ENCODE assay signal across 8 mouse cellular contexts in the genomic region with DNA sequence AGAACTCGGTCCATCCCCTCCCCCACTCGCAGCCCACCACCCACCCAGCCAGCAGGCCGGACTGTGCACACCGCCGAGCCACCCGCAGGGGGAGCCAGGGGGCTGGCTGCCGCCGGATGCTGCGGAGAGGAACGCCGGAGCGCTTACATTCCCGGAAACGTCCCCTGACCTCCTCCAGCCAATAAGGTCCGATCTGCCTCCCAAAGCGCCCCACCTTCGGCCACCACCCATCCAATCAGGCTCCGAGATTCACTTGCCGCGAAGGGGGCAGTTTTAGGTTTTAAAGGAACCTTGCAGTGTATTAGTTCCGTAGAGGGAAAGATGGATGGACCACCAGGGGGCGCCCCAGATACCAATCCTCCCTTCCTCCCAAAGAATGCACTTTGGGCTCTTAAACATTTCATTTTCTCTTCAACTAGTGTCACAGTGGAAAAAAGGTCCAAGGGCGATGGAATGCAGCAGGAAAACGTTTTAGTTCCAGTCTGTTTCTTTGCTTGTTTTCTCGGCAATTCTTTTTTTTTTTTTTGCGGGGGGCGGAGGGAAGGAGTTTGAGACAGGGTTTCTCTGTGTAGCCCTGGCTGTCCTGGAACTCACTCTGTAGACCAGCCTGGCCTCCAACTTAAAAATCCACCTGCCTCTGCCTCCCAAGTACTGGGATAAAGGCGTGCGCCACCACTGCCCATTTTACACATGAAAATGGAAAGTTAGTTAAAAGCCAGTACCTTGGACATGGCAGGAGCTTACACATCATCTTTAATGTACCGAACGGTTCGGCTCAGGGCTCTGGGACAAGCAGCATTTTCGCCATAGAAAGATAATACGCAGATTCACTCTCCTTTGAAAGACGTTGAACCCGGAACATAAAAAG. TPM values are rescaled to one million over a fixed set of nuclear protein-coding genes. Genes with fewer than 3 reads are reported as not detected.
DNase-seq lines count a peak whose midpoint lies in the region; ATAC-seq and TF ChIP-seq lines count a peak whose summit lies in the region.

No protein-coding gene starts in this region.

- peak overlapping the region; percentile 78 for H3K9ac ChIP-seq in embryonic facial prominence, embryonic 14.5 days (ENCODE audit: low read depth, low read length)
- H3K9ac ChIP-seq in heart, adult 2 months (ENCODE audit: low read depth, low read length): peak overlapping the region; percentile 68
- peak overlapping the region; percentile 87 for H3K9ac ChIP-seq in limb, embryonic 13.5 days
- peak overlapping the region; percentile 85 for H3K9ac ChIP-seq in midbrain, embryonic 16.5 days (ENCODE audit: low read depth, low read length)

- WGBS in embryonic facial prominence, embryonic 14.5 days: 6% methylated on average over 33 of the region's 36 CpGs
- 3% methylated on average over 36 of the region's 36 CpGs for WGBS in heart, adult 2 months
- 7% methylated on average over 36 of the region's 36 CpGs for WGBS in limb, embryonic 13.5 days
- 6% methylated on average over 36 of the region's 36 CpGs for WGBS in midbrain, embryonic 16.5 days

- H3K4me2 ChIP-seq in embryonic facial prominence, embryonic 14.5 days (ENCODE audit: low read depth, low read length): peak overlapping the region; percentile 90
- peak overlapping the region; percentile 97 for H3K4me2 ChIP-seq in limb, embryonic 13.5 days (replicated peaks)
- peak overlapping the region; percentile 98 for H3K4me2 ChIP-seq in midbrain, embryonic 16.5 days (ENCODE audit: low read length)

- peak; percentile 49; the same call in 1 of the 2 replicates for TF ChIP-seq EP300 in heart, adult 2 months (IDR thresholded peaks at IDR 0.05; ENCODE audit: insufficient read depth, low read depth, low read length)

- TF ChIP-seq CTCF in heart, adult 2 months (IDR thresholded peaks at IDR 0.05): peak; percentile 84

- H3K9me3 ChIP-seq in embryonic facial prominence, embryonic 14.5 days (ENCODE audit: control insufficient read depth, low read length): no peaks in the 10 kb centered on the region
- H3K9me3 ChIP-seq in limb, embryonic 13.5 days: no peaks in the 10 kb centered on the region
- no peaks in the 10 kb centered on the region for H3K9me3 ChIP-seq in midbrain, embryonic 16.5 days (replicated peaks; ENCODE audit: control insufficient read depth, low read length, poor library complexity, severe bottlenecking)

- peak overlapping the region; percentile 86 for H3K27ac ChIP-seq in embryonic facial prominence, embryonic 14.5 days (replicated peaks; ENCODE audit: low read depth, low read length)
- peak overlapping the region; percentile 89 for H3K27ac ChIP-seq in heart, adult 2 months
- peak overlapping the region; percentile 92 for H3K27ac ChIP-seq in limb, embryonic 13.5 days
- H3K27ac ChIP-seq in midbrain, embryonic 16.5 days (ENCODE audit: low read length): peak overlapping the region; percentile 89

- H3K27me3 ChIP-seq in embryonic facial prominence, embryonic 14.5 days (replicated peaks; ENCODE audit: control insufficient read depth, insufficient read depth, low read length): no peaks in the 10 kb centered on the region
- no peaks in the 10 kb centered on the region for H3K27me3 ChIP-seq in heart, adult 2 months (ENCODE audit: control insufficient read depth, insufficient read depth, low read length)
- H3K27me3 ChIP-seq in limb, embryonic 13.5 days: no peaks in the 10 kb centered on the region
- H3K27me3 ChIP-seq in midbrain, embryonic 16.5 days (ENCODE audit: control insufficient read depth, insufficient read depth, low read depth, low read length): no peaks in the 10 kb centered on the region

- H3K4me3 ChIP-seq in embryonic facial prominence, embryonic 14.5 days (ENCODE audit: low read depth, low read length): peak overlapping the region; percentile 78
- H3K4me3 ChIP-seq in heart, adult 2 months: peak overlapping the region; percentile 73
- peak overlapping the region; percentile 91 for H3K4me3 ChIP-seq in limb, embryonic 13.5 days
- H3K4me3 ChIP-seq in midbrain, embryonic 16.5 days (ENCODE audit: low read depth, low read length): peak overlapping the region; percentile 71

- H3K4me1 ChIP-seq in embryonic facial prominence, embryonic 14.5 days (ENCODE audit: control insufficient read depth, insufficient read depth, low read length): peaks cover 24% of the 10 kb centered on the region
- H3K4me1 ChIP-seq in heart, adult 2 months (ENCODE audit: control insufficient read depth, insufficient read depth, low read length): peaks cover 5% of the 10 kb centered on the region
- H3K4me1 ChIP-seq in limb, embryonic 13.5 days: peaks cover 36% of the 10 kb centered on the region
- H3K4me1 ChIP-seq in midbrain, embryonic 16.5 days (ENCODE audit: control insufficient read depth, insufficient read depth, low read length): peaks cover 39% of the 10 kb centered on the region

- H3K36me3 ChIP-seq in embryonic facial prominence, embryonic 14.5 days (ENCODE audit: control insufficient read depth, insufficient read depth, low read length): peaks cover 17% of the 10 kb centered on the region
- H3K36me3 ChIP-seq in heart, adult 2 months (ENCODE audit: control insufficient read depth, insufficient read depth, low read length): no peaks in the 10 kb centered on the region
- H3K36me3 ChIP-seq in limb, embryonic 13.5 days: peaks cover 43% of the 10 kb centered on the region
- H3K36me3 ChIP-seq in midbrain, embryonic 16.5 days (ENCODE audit: control insufficient read depth, insufficient read depth, low read length): peaks cover 4% of the 10 kb centered on the region; the same call in 1 of the 2 replicates

- TF ChIP-seq POLR2A in heart, adult 2 months (IDR thresholded peaks at IDR 0.05; ENCODE audit: insufficient read depth, low read depth, low read length): peak; percentile 53; the same call in 1 of the 2 replicates

- peak; percentile 91 for ATAC-seq in embryonic facial prominence, embryonic 14.5 days (ENCODE audit: low read depth)
- ATAC-seq in limb, embryonic 13.5 days (ENCODE audit: low FRiP score, low read depth): peak; percentile 90
- peak; percentile 85 for ATAC-seq in midbrain, embryonic 16.5 days

- no peaks in the 10 kb centered on the region for H3K79me2 ChIP-seq in heart, adult 2 months (replicated peaks; ENCODE audit: control insufficient read depth, insufficient read depth, low read length)

- intact Hi-C loops in heart, adult 2 months (cut with DNase I): loop anchor here (1.0 to 5.0 kb wide), 5 partner anchors 31 to 127 kb away; a partner anchor contains a TSS

- peak; percentile 99 for DNase-seq in 3T3-L1 (ENCODE audit: low read depth, low spot score)
- DNase-seq in adrenal gland, postnatal 4 days (ENCODE audit: low spot score in 2 of 2): peak; percentile 93 to 94
- peak; percentile 99 for DNase-seq in embryonic facial prominence, embryonic 14.5 days (ENCODE audit: low spot score)
- DNase-seq in heart, adult 2 months: peak; percentile 94 to 97
- DNase-seq in kidney, adult 8-10 months: peak; percentile 99
- DNase-seq in spleen, postnatal 10 days (ENCODE audit: low spot score in 2 of 2): peak; percentile 96 to 98

RNA-seq across cellular contexts. Expression of a gene that starts 1.4 kb away (rescaled TPM):
- 10 to 100 TPM; 69.5 to 72.7 TPM for total RNA-seq in adrenal gland, postnatal 4 days (2021)
- polyA plus RNA-seq in embryonic facial prominence, embryonic 14.5 days (2014; fragmentation: Nextera tagmentation; extraction: Ambion mirVana): 61.9 and 63.3 TPM in 2 replicates
- 10 to 100 TPM; 45.2 to 48.2 TPM for total RNA-seq in heart, adult 2 months (2021)
- 25.0 and 25.1 TPM in 2 replicates for polyA plus RNA-seq in heart, adult 2 months (2012; rRNA removed)
- polyA plus RNA-seq in limb, embryonic 13.5 days (2015; fragmentation: Nextera tagmentation; extraction: Ambion mirVana): 60.6 and 61.4 TPM in 2 replicates
- polyA plus RNA-seq in midbrain, embryonic 16.5 days (2015; fragmentation: Nextera tagmentation; extraction: Ambion mirVana): 141 and 150 TPM in 2 replicates

RNA-seq across cellular contexts. Expression of a gene that starts 1.5 kb away (rescaled TPM):
- 10 to 100 TPM; 49.9 to 50.9 TPM for total RNA-seq in adrenal gland, postnatal 4 days (2021)
- 35.2 and 36.1 TPM in 2 replicates for polyA plus RNA-seq in embryonic facial prominence, embryonic 14.5 days (2014; fragmentation: Nextera tagmentation; extraction: Ambion mirVana)
- 10 to 100 TPM; 15.8 to 16.9 TPM for total RNA-seq in heart, adult 2 months (2021)
- polyA plus RNA-seq in heart, adult 2 months (2012; rRNA removed): 12.5 and 17.8 TPM in 2 replicates
- polyA plus RNA-seq in limb, embryonic 13.5 days (2015; fragmentation: Nextera tagmentation; extraction: Ambion mirVana): 42.3 and 43.3 TPM in 2 replicates
- 105 and 108 TPM in 2 replicates for polyA plus RNA-seq in midbrain, embryonic 16.5 days (2015; fragmentation: Nextera tagmentation; extraction: Ambion mirVana)

RNA-seq across cellular contexts. Expression of a gene that starts 8.9 kb away (rescaled TPM):
- total RNA-seq in adrenal gland, postnatal 4 days (2021): 10 to 100 TPM in 1 of 2 experiments, 1 to 10 TPM in 1; 5.7 to 13.2 TPM
- polyA plus RNA-seq in embryonic facial prominence, embryonic 14.5 days (2014; fragmentation: Nextera tagmentation; extraction: Ambion mirVana): 0.11 and 0.13 TPM in 2 replicates
- total RNA-seq in heart, adult 2 months (2021): not detected
- polyA plus RNA-seq in heart, adult 2 months (2012; rRNA removed): not detected in 2 replicates
- 0.28 and 0.38 TPM in 2 replicates for polyA plus RNA-seq in limb, embryonic 13.5 days (2015; fragmentation: Nextera tagmentation; extraction: Ambion mirVana)
- polyA plus RNA-seq in midbrain, embryonic 16.5 days (2015; fragmentation: Nextera tagmentation; extraction: Ambion mirVana): 0.10 TPM in 1 of 2 replicates, not detected in the other

RNA-seq across cellular contexts. Expression of a gene that starts 33.0 kb away (rescaled TPM):
- 10 to 100 TPM; 71.5 to 75.1 TPM for total RNA-seq in adrenal gland, postnatal 4 days (2021)
- 11.9 and 12.7 TPM in 2 replicates for polyA plus RNA-seq in embryonic facial prominence, embryonic 14.5 days (2014; fragmentation: Nextera tagmentation; extraction: Ambion mirVana)
- 10 to 100 TPM; 41.8 to 47.5 TPM for total RNA-seq in heart, adult 2 months (2021)
- 29.2 and 34.6 TPM in 2 replicates for polyA plus RNA-seq in heart, adult 2 months (2012; rRNA removed)
- polyA plus RNA-seq in limb, embryonic 13.5 days (2015; fragmentation: Nextera tagmentation; extraction: Ambion mirVana): 11.7 and 12.9 TPM in 2 replicates
- 9.9 and 13.6 TPM in 2 replicates for polyA plus RNA-seq in midbrain, embryonic 16.5 days (2015; fragmentation: Nextera tagmentation; extraction: Ambion mirVana)

RNA-seq across cellular contexts. Expression of a gene that starts 41.1 kb away (rescaled TPM):
- 10 to 100 TPM; 48.3 to 62.1 TPM for total RNA-seq in adrenal gland, postnatal 4 days (2021)
- 15.6 and 16.8 TPM in 2 replicates for polyA plus RNA-seq in embryonic facial prominence, embryonic 14.5 days (2014; fragmentation: Nextera tagmentation; extraction: Ambion mirVana)
- total RNA-seq in heart, adult 2 months (2021): 100 to 1,000 TPM; 332 to 391 TPM
- 356 and 500 TPM in 2 replicates for polyA plus RNA-seq in heart, adult 2 months (2012; rRNA removed)
- polyA plus RNA-seq in limb, embryonic 13.5 days (2015; fragmentation: Nextera tagmentation; extraction: Ambion mirVana): 14.8 and 15.3 TPM in 2 replicates
- 36.8 and 40.3 TPM in 2 replicates for polyA plus RNA-seq in midbrain, embryonic 16.5 days (2015; fragmentation: Nextera tagmentation; extraction: Ambion mirVana)

Comparison
In these comparisons a context has a peak if more than half of its experiments do, and no peak if none do; other contexts are left out.
1. Peak in every context shown above with its lines: DNase-seq, ATAC-seq, H3K4me3 ChIP-seq and H3K27ac ChIP-seq.